Mouse (Mus musculus) effector memory CD4-positive, alpha-beta T cell, adult 7 months (primary cell): ENCODE measurements around the gene Mrpl3. TPM values are rescaled to one million over a fixed set of nuclear protein-coding genes. Genes with fewer than 3 reads are reported as not detected.

Experiments
- polyA plus RNA-seq: library from polyadenylated mRNA; unstranded; fragments of 100-300 nt; shearing (Covaris generic); gene quantifications from one replicate; pipeline ENCODE4 v1.2.1, GENCODE M21; 2017

The Mrpl3 gene
- polyA plus RNA-seq, result 58.9 TPM

DNA sequence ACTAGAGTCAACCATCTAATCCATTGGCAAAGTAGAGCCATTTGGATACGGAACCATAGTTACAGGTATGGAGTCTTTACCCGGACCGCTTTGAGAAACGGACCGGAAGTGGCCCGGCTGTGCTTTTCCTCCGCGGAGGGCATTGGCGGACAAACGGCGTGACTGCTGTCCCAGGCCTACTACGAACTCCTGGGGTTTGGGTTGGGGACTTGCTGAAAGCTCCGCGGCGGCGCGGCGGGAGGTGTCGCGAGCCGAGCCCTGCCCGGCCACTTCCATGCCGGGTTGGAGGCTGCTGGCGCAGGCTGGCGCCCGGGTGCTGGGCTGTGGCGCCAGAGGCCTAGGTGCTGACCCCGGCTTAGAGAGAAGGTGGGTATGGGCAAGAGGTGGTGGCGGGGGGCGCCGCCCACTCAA is at the start of gene Mrpl3:
Gene Mrpl3, plus strand, starts transcription at position 93 of the 411 bp plus-strand sequence.

Other genes starting within 250 kb of the Mrpl3 start
- 20.7 TPM for gene Nudt16, start 78.6 kb downstream of the Mrpl3 start, polyA plus RNA-seq
- not detected for gene 1700080E11Rik, start 91.9 kb downstream of the Mrpl3 start, polyA plus RNA-seq